Mouse (Mus musculus) myocyte (in vitro differentiated cells): ENCODE measurements around the gene Nrip1.

Source experiments
- CEBPB ChIP-seq: IDR thresholded peaks from 2 replicates; pipeline ENCODE4 v1.6.1; 2011; ENCODE audit warnings: mild to moderate bottlenecking, moderate library complexity; ENCODE audit not compliant: poor library complexity, insufficient read depth, severe bottlenecking
- E2F4 ChIP-seq: IDR thresholded peaks from one replicate; pipeline ENCODE4 v1.6.1; 2011; ENCODE audit warnings: mild to moderate bottlenecking, control low read depth, moderate library complexity; ENCODE audit not compliant: insufficient read depth
- MAX ChIP-seq: IDR thresholded peaks from one replicate; pipeline ENCODE4 v1.6.1; 2011; ENCODE audit warnings: low read depth, mild to moderate bottlenecking, control low read depth
- MYOD1 ChIP-seq, 3 experiments: IDR thresholded peaks; one replicate each; pipeline ENCODE4 v1.6.1; 2011; ENCODE audit warnings: control low read depth in 2 of 3, low read depth in 2 of 3, mild to moderate bottlenecking in 2 of 3, moderate library complexity in 1 of 3; ENCODE audit not compliant: insufficient read length in 2 of 3, control insufficient read depth in 1 of 3
- MYOG ChIP-seq, 3 experiments: IDR thresholded peaks; one replicate each; pipeline ENCODE4 v1.6.1; 2011; ENCODE audit warnings: control low read depth in 2 of 3, low read depth in 2 of 3, mild to moderate bottlenecking in 2 of 3; ENCODE audit not compliant: insufficient read length in 2 of 3, control insufficient read depth in 1 of 3, insufficient read depth in 1 of 3
- POLR2A ChIP-seq: IDR thresholded peaks from one replicate; pipeline ENCODE4 v1.6.1; 2011; ENCODE audit warnings: low read depth, mild to moderate bottlenecking, control low read depth, moderate library complexity; ENCODE audit not compliant: insufficient read length
- POLR2AphosphoS2 ChIP-seq: IDR thresholded peaks from one replicate; pipeline ENCODE4 v1.6.1; 2011; ENCODE audit warnings: low read depth, control low read depth; ENCODE audit not compliant: insufficient read length
- REST ChIP-seq: IDR thresholded peaks from one replicate; pipeline ENCODE4 v1.6.1; 2011; ENCODE audit warnings: mild to moderate bottlenecking, control low read depth, moderate library complexity; ENCODE audit not compliant: insufficient read depth, insufficient read length
- TCF12 ChIP-seq: IDR thresholded peaks from one replicate; pipeline ENCODE4 v1.6.1; 2011; ENCODE audit warnings: mild to moderate bottlenecking, control low read depth; ENCODE audit not compliant: poor library complexity, insufficient read depth, severe bottlenecking
- USF1 ChIP-seq: IDR thresholded peaks from one replicate; pipeline ENCODE4 v1.6.1; 2011; ENCODE audit warnings: low read depth, mild to moderate bottlenecking, control low read depth, moderate library complexity

DNA sequence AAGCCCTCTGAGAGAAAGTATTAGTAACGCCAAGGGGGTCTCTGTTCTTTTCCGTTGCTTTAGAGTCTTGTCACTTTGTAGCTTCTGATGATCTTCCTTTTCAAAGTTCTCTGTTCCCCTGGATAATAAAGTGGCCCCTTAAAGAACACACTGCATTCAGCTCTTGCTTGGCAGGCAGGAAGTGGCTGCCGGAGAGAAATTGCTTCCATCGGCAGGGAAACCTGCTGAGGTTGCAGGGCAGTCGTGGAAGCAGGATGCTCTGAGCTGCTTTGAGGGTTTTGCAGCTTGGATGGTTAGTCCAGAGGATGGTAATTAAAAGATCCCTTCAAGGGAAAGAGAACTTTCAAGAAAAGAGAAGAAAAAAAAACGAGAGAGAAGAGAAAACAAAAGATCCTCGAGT, 33.3 kb upstream of the Nrip1 start:
- TF ChIP-seq TCF12 (no peak), POLR2A (no peak), POLR2AphosphoS2 (no peak), REST (no peak), USF1 (no peak), MAX (no peak), MYOD1 (IDR thresholded peaks at IDR 0.05; ENCODE audit: control insufficient read depth in 1 of 3, insufficient read length in 2 of 3, low read depth in 2 of 3) (no peak), CEBPB (no peak), E2F4 (no peak), MYOG (IDR thresholded peaks at IDR 0.05; ENCODE audit: control insufficient read depth in 1 of 3, insufficient read depth in 1 of 3, insufficient read length in 2 of 3, low read depth in 2 of 3) (no peak)
